Mouse (Mus musculus): ENCODE results near the gene Myef2. TPM values are rescaled to one million over a fixed set of nuclear protein-coding genes. Genes with fewer than 3 reads are reported as not detected.

The Myef2 gene
- polyA plus RNA-seq, 1 experiment from 2014 or later: 58.6 TPM

DNA sequence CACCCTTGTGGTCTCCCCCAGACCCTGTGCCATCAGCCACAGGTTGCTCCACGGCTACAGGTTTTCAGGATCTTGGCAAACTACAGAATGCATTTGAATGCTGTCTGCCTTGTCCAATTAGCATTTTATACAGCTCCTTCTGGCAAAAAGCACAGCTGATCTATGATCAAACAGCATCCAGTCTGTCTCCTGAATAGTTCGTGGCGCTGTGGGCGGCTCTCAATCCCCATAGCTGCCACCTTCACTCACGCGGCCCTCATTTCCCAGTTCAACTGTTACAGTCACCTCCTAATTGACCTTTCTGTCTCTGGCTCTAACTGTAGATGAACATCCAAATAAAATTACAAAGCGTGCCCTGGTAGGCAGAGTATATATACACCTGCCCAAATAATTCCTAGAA is 56.1 kb downstream of the Myef2 start:
- Histone ChIP-seq H3K27me3 (replicated peaks) (no peaks in the 10 kb centered on the region), H3K9ac (no peak overlapping the region), H3K4me2 (no peak overlapping the region), H3K9me3 (no peaks in the 10 kb centered on the region), H3K4me3 (no peak overlapping the region), H3K4me1 (peaks cover 12% of the 10 kb centered on the region), H3K36me3 (no peaks in the 10 kb centered on the region), H3K27ac (replicated peaks) (no peak overlapping the region)
- ATAC-seq (ENCODE audit: extremely low read depth, insufficient number of reproducible peaks, low FRiP score, low TSS enrichment): no peak
- 83% methylated on average over 7 of the region's 7 CpGs for WGBS

DNA sequence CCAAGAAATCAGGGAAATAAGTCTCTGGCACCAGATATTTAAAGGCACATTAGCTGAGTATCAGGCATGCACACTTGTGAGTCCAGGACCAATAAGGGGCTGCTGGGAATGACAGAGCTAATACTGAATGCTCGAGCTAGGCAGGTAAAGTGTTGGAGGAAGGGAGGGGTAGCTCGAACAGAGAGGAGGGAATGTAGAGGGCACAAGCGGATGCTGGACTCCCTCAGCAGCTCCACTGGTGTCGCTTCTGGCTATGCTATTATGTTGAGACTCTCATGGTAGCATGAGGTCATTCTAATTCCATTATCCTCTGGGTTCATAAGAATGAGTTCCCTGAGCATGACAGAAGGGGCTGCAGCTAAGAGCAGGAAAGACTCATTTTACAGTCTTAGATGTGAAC is 60.5 kb downstream of the Myef2 start:
- Histone ChIP-seq H3K4me3 (no peak overlapping the region), H3K27ac (replicated peaks) (no peak overlapping the region), H3K4me2 (no peak overlapping the region), H3K4me1 (peaks cover 7% of the 10 kb centered on the region), H3K9me3 (no peaks in the 10 kb centered on the region), H3K36me3 (no peaks in the 10 kb centered on the region), H3K9ac (no peak overlapping the region), H3K27me3 (replicated peaks) (no peaks in the 10 kb centered on the region)
- 47% methylated on average over 4 of the region's 4 CpGs for WGBS
- no peak for ATAC-seq (ENCODE audit: extremely low read depth, insufficient number of reproducible peaks, low FRiP score, low TSS enrichment)

GRCm38 (mm10) chr2:125061451-125061850 is 62.0 kb downstream of the Myef2 start:
- Histone ChIP-seq H3K4me1 (0 out of 2 replicates have a peak, but pooled peaks cover 5% of the 10 kb centered on the region), H3K4me2 (no peak overlapping the region), H3K36me3 (no peaks in the 10 kb centered on the region), H3K9ac (no peak overlapping the region), H3K9me3 (no peaks in the 10 kb centered on the region), H3K4me3 (no peak overlapping the region), H3K27me3 (replicated peaks) (no peaks in the 10 kb centered on the region), H3K27ac (replicated peaks) (no peak overlapping the region)
- ATAC-seq (ENCODE audit: extremely low read depth, insufficient number of reproducible peaks, low FRiP score, low TSS enrichment): no peak
- 71% methylated on average over 7 of the region's 7 CpGs for WGBS

DNA sequence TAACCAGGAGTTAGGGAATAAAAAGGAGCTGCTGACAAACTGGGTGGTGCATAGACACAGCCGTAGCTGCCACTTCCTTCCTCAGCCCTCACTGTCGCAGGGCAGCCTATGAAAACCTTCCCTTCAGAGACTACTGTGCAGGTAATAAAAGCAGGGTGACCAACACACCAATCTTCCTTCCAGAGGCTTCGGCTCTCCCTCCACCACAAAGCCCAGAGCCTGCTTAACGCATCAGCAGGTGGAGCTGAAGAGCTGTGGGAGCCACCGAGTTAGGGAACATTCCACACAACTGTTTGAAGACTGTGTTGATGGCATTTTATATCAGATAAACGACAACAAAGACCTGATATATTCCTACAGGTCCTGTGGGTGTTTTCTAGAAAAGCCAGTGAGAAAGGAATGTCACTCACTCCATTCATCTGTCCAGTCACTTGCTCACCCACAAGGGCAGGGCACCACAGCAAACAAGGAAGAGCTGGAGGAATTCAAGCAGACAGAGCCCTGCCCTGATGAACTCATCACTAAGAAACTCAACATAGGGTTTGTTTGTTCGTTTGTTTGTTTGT is 66.1 kb downstream of the Myef2 start:
- ATAC-seq (ENCODE audit: extremely low read depth, insufficient number of reproducible peaks, low FRiP score, low TSS enrichment): no peak
- no peaks in the 10 kb centered on the region for H3K36me3 ChIP-seq
- no peak overlapping the region for H3K27ac ChIP-seq (replicated peaks)
- no peak overlapping the region for H3K9ac ChIP-seq
- no peak overlapping the region for H3K4me2 ChIP-seq
- H3K27me3 ChIP-seq (replicated peaks): no peaks in the 10 kb centered on the region
- H3K4me1 ChIP-seq: no peaks in the 10 kb centered on the region
- 34% methylated on average over 7 of the region's 7 CpGs for WGBS
- H3K9me3 ChIP-seq: no peaks in the 10 kb centered on the region
- H3K4me3 ChIP-seq: no peak overlapping the region

GRCm38 (mm10) chr2:125055316-125055903 is 68.1 kb downstream of the Myef2 start:
- ATAC-seq (ENCODE audit: extremely low read depth, insufficient number of reproducible peaks, low FRiP score, low TSS enrichment): no peak
- H3K9me3 ChIP-seq: no peaks in the 10 kb centered on the region
- no peaks in the 10 kb centered on the region for H3K36me3 ChIP-seq
- no peak overlapping the region for H3K4me2 ChIP-seq
- H3K4me1 ChIP-seq: no peaks in the 10 kb centered on the region
- H3K9ac ChIP-seq: no peak overlapping the region
- H3K4me3 ChIP-seq: no peak overlapping the region
- no peak overlapping the region for H3K27ac ChIP-seq (replicated peaks)
- H3K27me3 ChIP-seq (replicated peaks): no peaks in the 10 kb centered on the region
- 80% methylated on average over 7 of the region's 7 CpGs for WGBS

Other genes starting within 250 kb of the Myef2 start
- gene Slc24a5, start 55.5 kb downstream of the Myef2 start, polyA plus RNA-seq (2015; fragmentation: Nextera tagmentation; extraction: Ambion mirVana): 2.2 and 2.4 TPM in 2 replicates
- not detected in 2 replicates for gene Ctxn2, start 13.0 kb upstream of the Myef2 start, polyA plus RNA-seq (2015; fragmentation: Nextera tagmentation; extraction: Ambion mirVana)
- not detected in 2 replicates for gene Slc12a1, start 28.8 kb upstream of the Myef2 start, polyA plus RNA-seq (2015; fragmentation: Nextera tagmentation; extraction: Ambion mirVana)
- gene Dut, start 123.5 kb upstream of the Myef2 start, polyA plus RNA-seq (2015; fragmentation: Nextera tagmentation; extraction: Ambion mirVana): 113 and 127 TPM in 2 replicates

Measured in heart, embryonic 13.5 days (tissue).